ENCODE assay signal across 17 mouse cellular contexts in genomic region chr2:22775681-22776080, GRCm38 (mm10). TPM values are rescaled to one million over a fixed set of nuclear protein-coding genes. Genes with fewer than 3 reads are reported as not detected.
DNase-seq lines count a peak whose midpoint lies in the region; ATAC-seq and TF ChIP-seq lines count a peak whose summit lies in the region.
"Had no signal": no experiment of that assay in that cellular context is flagged by ENCODE, and none has a peak within 500 bp of the region (broad histone marks: within the 10 kb centered on the region; RNA-seq: fewer than 3 reads in every experiment).

No protein-coding gene starts in this region.

- H3K9ac ChIP-seq in liver, embryonic 13.5 days = peak overlapping the region; percentile 80
- no peak overlapping the region for H3K9ac ChIP-seq in midbrain, embryonic 16.5 days (ENCODE audit: low read depth, low read length)
- H3K9ac ChIP-seq: hindbrain, embryonic 15.5 days; stomach, embryonic 15.5 days had no signal

- H3K9me3 ChIP-seq in erythroblast, embryonic 14.5 days (ENCODE audit: control insufficient read depth, low read length) = no peaks in the 10 kb centered on the region
- H3K9me3 ChIP-seq in liver, embryonic 13.5 days (replicated peaks) = no peaks in the 10 kb centered on the region
- no peaks in the 10 kb centered on the region for H3K9me3 ChIP-seq in midbrain, embryonic 16.5 days (replicated peaks; ENCODE audit: control insufficient read depth, low read length, poor library complexity, severe bottlenecking)
- H3K9me3 ChIP-seq in hindbrain, embryonic 10.5 days = no peaks in the 10 kb centered on the region
- H3K9me3 ChIP-seq: hindbrain, embryonic 15.5 days; midbrain, embryonic 10.5 days; stomach, embryonic 15.5 days had no signal

- ATAC-seq in erythroblast, adult 5-6 weeks (replicated peaks; ENCODE audit: low FRiP score, poor library complexity, severe bottlenecking) = no peak
- ATAC-seq in liver, embryonic 13.5 days (ENCODE audit: low read depth) = no peak
- no peak for ATAC-seq in midbrain, embryonic 16.5 days

- peak overlapping the region; percentile 40; the same call in 1 of the 2 replicates for H3K27ac ChIP-seq in spleen, adult 2 months (ENCODE audit: insufficient read depth, low read length)
- H3K27ac ChIP-seq in liver, embryonic 13.5 days = peak overlapping the region; percentile 79; the same call in 1 of the 2 replicates
- H3K27ac ChIP-seq in midbrain, embryonic 16.5 days (ENCODE audit: low read length) = no peak overlapping the region
- H3K27ac ChIP-seq in hindbrain, embryonic 10.5 days = no peak overlapping the region
- H3K27ac ChIP-seq: hindbrain, embryonic 15.5 days; midbrain, embryonic 10.5 days; stomach, embryonic 15.5 days had no signal

- H3K4me1 ChIP-seq in erythroblast, embryonic 14.5 days (ENCODE audit: control insufficient read depth) = peaks cover 54% of the 10 kb centered on the region
- peaks cover 5% of the 10 kb centered on the region; the same call in 1 of the 2 replicates for H3K4me1 ChIP-seq in spleen, adult 2 months (ENCODE audit: control insufficient read depth, insufficient read depth, insufficient read length)
- peaks cover 60% of the 10 kb centered on the region for H3K4me1 ChIP-seq in liver, embryonic 13.5 days (replicated peaks)
- peaks cover 8% of the 10 kb centered on the region; the same call in 1 of the 2 replicates for H3K4me1 ChIP-seq in midbrain, embryonic 16.5 days (ENCODE audit: control insufficient read depth, insufficient read depth, low read length)
- H3K4me1 ChIP-seq in hindbrain, embryonic 10.5 days (replicated peaks) = peaks cover 10% of the 10 kb centered on the region
- H3K4me1 ChIP-seq: stomach, embryonic 15.5 days had no signal

- 10% methylated on average over 3 of the region's 3 CpGs for WGBS in spleen, adult 2 months
- 52% methylated on average over 3 of the region's 3 CpGs for WGBS in liver, embryonic 13.5 days (ENCODE audit: insufficient replicate concordance)
- 55% methylated on average over 3 of the region's 3 CpGs for WGBS in midbrain, embryonic 16.5 days
- 71% methylated on average over 3 of the region's 3 CpGs for WGBS in hindbrain, embryonic 10.5 days

- no peak for DNase-seq in spleen, adult 2 months (ENCODE audit: low read depth in 1 of 2, low spot score in 2 of 2)
- no peak for DNase-seq in spleen, postnatal 10 days (ENCODE audit: low spot score in 2 of 2)
- no peak for DNase-seq in liver, embryonic 13.5 days
- DNase-seq in hindbrain, embryonic 10.5 days (ENCODE audit: low spot score) = no peak
- DNase-seq in layer of hippocampus, adult 11-12 months (ENCODE audit: low spot score) = no peak
- DNase-seq: adrenal gland, adult 8-10 months; cerebellum, adult 9-10 months; kidney, adult 11 months; kidney, postnatal 14 days; left cerebral cortex, postnatal 4 days; retina, postnatal 1 day had no signal

- H3K4me2 ChIP-seq in liver, embryonic 13.5 days = peak overlapping the region; percentile 94
- H3K4me2 ChIP-seq in midbrain, embryonic 16.5 days (ENCODE audit: low read length) = no peak overlapping the region
- H3K4me2 ChIP-seq: hindbrain, embryonic 15.5 days; stomach, embryonic 15.5 days had no signal

- TF ChIP-seq POLR2A in spleen, adult 2 months (IDR thresholded peaks at IDR 0.05; ENCODE audit: low read depth, low read length) = no peak

- peak overlapping the region; percentile 79 for H3K4me3 ChIP-seq in erythroblast, embryonic 14.5 days (replicated peaks)
- peak overlapping the region; percentile 81; the same call in 1 of the 2 replicates for H3K4me3 ChIP-seq in spleen, adult 2 months (ENCODE audit: extremely low read depth, insufficient read depth, insufficient read length)
- peak overlapping the region; percentile 70 for H3K4me3 ChIP-seq in liver, embryonic 13.5 days (replicated peaks)
- H3K4me3 ChIP-seq in midbrain, embryonic 16.5 days (ENCODE audit: low read depth, low read length) = no peak overlapping the region
- no peak overlapping the region for H3K4me3 ChIP-seq in hindbrain, embryonic 10.5 days
- H3K4me3 ChIP-seq: hindbrain, embryonic 15.5 days; midbrain, embryonic 10.5 days had no signal

- H3K27me3 ChIP-seq in erythroblast, embryonic 14.5 days (ENCODE audit: control insufficient read depth) = peaks cover 20% of the 10 kb centered on the region
- no peaks in the 10 kb centered on the region for H3K27me3 ChIP-seq in spleen, adult 2 months (ENCODE audit: control insufficient read depth, insufficient read depth, low read length)
- no peaks in the 10 kb centered on the region for H3K27me3 ChIP-seq in liver, embryonic 13.5 days
- H3K27me3 ChIP-seq in midbrain, embryonic 16.5 days (ENCODE audit: control insufficient read depth, insufficient read depth, low read depth, low read length) = peaks cover 4% of the 10 kb centered on the region; the same call in 1 of the 2 replicates
- peaks cover 30% of the 10 kb centered on the region for H3K27me3 ChIP-seq in hindbrain, embryonic 10.5 days (ENCODE audit: insufficient read depth, poor library complexity, severe bottlenecking)
- H3K27me3 ChIP-seq: hindbrain, embryonic 15.5 days; stomach, embryonic 15.5 days had no signal

- no peak for TF ChIP-seq CTCF in spleen, adult 2 months (IDR thresholded peaks at IDR 0.05; ENCODE audit: extremely low read depth, insufficient read depth, insufficient read length, insufficient replicate concordance)

- no peaks in the 10 kb centered on the region for H3K36me3 ChIP-seq in erythroblast, embryonic 14.5 days (ENCODE audit: control insufficient read depth)
- H3K36me3 ChIP-seq in spleen, adult 2 months (ENCODE audit: control insufficient read depth, insufficient read depth, low read length) = peaks cover 7% of the 10 kb centered on the region
- no peaks in the 10 kb centered on the region for H3K36me3 ChIP-seq in liver, embryonic 13.5 days
- H3K36me3 ChIP-seq in midbrain, embryonic 16.5 days (ENCODE audit: control insufficient read depth, insufficient read depth, low read length) = no peaks in the 10 kb centered on the region
- H3K36me3 ChIP-seq in hindbrain, embryonic 10.5 days = no peaks in the 10 kb centered on the region
- H3K36me3 ChIP-seq: hindbrain, embryonic 15.5 days; midbrain, embryonic 10.5 days; stomach, embryonic 15.5 days had no signal

RNA-seq across cellular contexts. Expression of gene Apbb1ip, which starts 1.8 kb away (rescaled TPM):
- polyA plus RNA-seq in erythroblast, embryonic 14.5 days (2012) = 1.5 and 1.8 TPM in 2 replicates
- total RNA-seq in erythroblast, adult 5-6 weeks (2015; ENCODE audit: low replicate concordance) = 58.1 and 64.6 TPM in 2 replicates
- total RNA-seq in erythroblast, adult 5-6 weeks (2017; ENCODE audit: low replicate concordance) = 6.7 and 7.9 TPM in 2 replicates
- polyA plus RNA-seq in spleen, adult 2 months (2012; rRNA removed) = 24.8 and 28.0 TPM in 2 replicates
- 15.1 and 17.2 TPM in 2 replicates for polyA plus RNA-seq in liver, embryonic 13.5 days (2015; fragmentation: Nextera tagmentation; extraction: Ambion mirVana)
- polyA plus RNA-seq in midbrain, embryonic 16.5 days (2015; fragmentation: Nextera tagmentation; extraction: Ambion mirVana) = 0.70 and 0.91 TPM in 2 replicates
- polyA plus RNA-seq in hindbrain, embryonic 10.5 days (2016; fragmentation: Nextera tagmentation; extraction: Ambion mirVana) = 1.4 and 1.8 TPM in 2 replicates

Comparison
In these comparisons a context has a peak if more than half of its experiments do, and no peak if none do; other contexts are left out.
1. H3K4me3 ChIP-seq: peak in erythroblast, embryonic 14.5 days (single experiment), spleen, adult 2 months (single experiment) and liver, embryonic 13.5 days (single experiment); none in midbrain, embryonic 16.5 days (single experiment) and hindbrain, embryonic 10.5 days (single experiment).
2. H3K27ac ChIP-seq: peak in spleen, adult 2 months (single experiment) and liver, embryonic 13.5 days (single experiment); none in midbrain, embryonic 16.5 days (single experiment) and hindbrain, embryonic 10.5 days (single experiment).